Mouse (Mus musculus) cortical plate, adult 2 months (tissue): ENCODE data around the gene Spint1. TPM values are rescaled to one million over a fixed set of nuclear protein-coding genes. Genes with fewer than 3 reads are reported as not detected.

Source experiments
- H3K27ac ChIP-seq: fragments of 200-500 bp; 2 replicates; pipeline ENCODE4 v1.5.1; 2012; ENCODE audit warnings: low read length, control low read depth, inconsistent platforms; ENCODE audit not compliant: insufficient read depth
- H3K4me1 ChIP-seq: fragments of 200-500 bp; 2 replicates; pipeline ENCODE4 v1.6.1; 2011; ENCODE audit warnings: low read length; ENCODE audit not compliant: control insufficient read depth, insufficient read depth
- H3K4me3 ChIP-seq: fragments of 200-500 bp; 2 replicates; pipeline ENCODE4 v1.5.1; 2011; ENCODE audit warnings: mild to moderate bottlenecking, low read length, control low read depth; ENCODE audit not compliant: insufficient read depth
- CTCF ChIP-seq: fragments of 200-500 bp; IDR thresholded peaks from 2 replicates; pipeline ENCODE4 v1.5.1; 2011; ENCODE audit warnings: mild to moderate bottlenecking, control low read depth, low read length; ENCODE audit not compliant: insufficient read depth; ENCODE audit errors: extremely low read depth
- POLR2A ChIP-seq: fragments of 200-500 bp; IDR thresholded peaks from 2 replicates; pipeline ENCODE4 v1.6.1; 2011; ENCODE audit warnings: mild to moderate bottlenecking, low read length, control low read depth; ENCODE audit not compliant: insufficient read depth; ENCODE audit errors: extremely low read depth
- polyA plus RNA-seq: library from polyadenylated mRNA; depleted of rRNA; stranded (reverse); fragments of >200 nt; gene quantifications from 2 replicates; pipeline ENCODE4 v1.2.3, GENCODE M21; 2012

The Spint1 gene
- polyA plus RNA-seq, 1 experiment: 2.6 TPM

GRCm38 (mm10) chr2:119263813-119264212 lies 26.7 kb downstream of the Spint1 start:
- no peak overlapping the region for H3K4me3 ChIP-seq
- H3K27ac ChIP-seq: no peak overlapping the region
- H3K4me1 ChIP-seq: no peaks in the 10 kb centered on the region
- TF ChIP-seq CTCF (no peak), POLR2A (no peak)

GRCm38 (mm10) chr2:119270286-119270642 lies 33.1 kb downstream of the Spint1 start:
- H3K4me3 ChIP-seq: peak overlapping the region; percentile 33
- H3K4me1 ChIP-seq: no peaks in the 10 kb centered on the region
- H3K27ac ChIP-seq: no peak overlapping the region
- no peak for TF ChIP-seq CTCF
- TF ChIP-seq POLR2A: no peak

GRCm38 (mm10) chr2:119270643-119271331 lies 33.6 kb downstream of the Spint1 start, which contains the start of gene Rhov:
Gene Rhov (minus strand): TSS chr2:119271272.
- H3K27ac ChIP-seq: no peak within 1 kb of the TSS
- TF ChIP-seq POLR2A (peak; percentile 24; the same call in 1 of the 2 replicates), CTCF (no peak)

GRCm38 (mm10) chr2:119274126-119274525 lies 37.0 kb downstream of the Spint1 start:
- no peaks in the 10 kb centered on the region for H3K4me1 ChIP-seq
- TF ChIP-seq POLR2A (no peak), CTCF (no peak)

More at GRCm38 (mm10) chr2:119270643-119271331, 33.6 kb downstream of the Spint1 start, which contains the start of gene Rhov:
- Histone ChIP-seq H3K4me1 (no peaks in the 10 kb centered on the region), H3K4me3 (peak within 1 kb of the TSS; percentile 33)

GRCm38 (mm10) chr2:119276926-119277325 lies 39.8 kb downstream of the Spint1 start:
- Histone ChIP-seq H3K27ac (no peak overlapping the region), H3K4me3 (no peak overlapping the region), H3K4me1 (no peaks in the 10 kb centered on the region)
- TF ChIP-seq POLR2A: no peak
- TF ChIP-seq CTCF: no peak

More at GRCm38 (mm10) chr2:119274126-119274525, 37.0 kb downstream of the Spint1 start:
- H3K27ac ChIP-seq: no peak overlapping the region
- H3K4me3 ChIP-seq: no peak overlapping the region

GRCm38 (mm10) chr2:119277810-119278209 lies 40.6 kb downstream of the Spint1 start:
- H3K4me3 ChIP-seq: no peak overlapping the region
- TF ChIP-seq POLR2A (no peak), CTCF (no peak)
- H3K4me1 ChIP-seq: no peaks in the 10 kb centered on the region
- H3K27ac ChIP-seq: no peak overlapping the region

GRCm38 (mm10) chr2:119281899-119282565 lies 44.9 kb downstream of the Spint1 start:
- H3K27ac ChIP-seq: no peak overlapping the region
- H3K4me3 ChIP-seq: no peak overlapping the region
- TF ChIP-seq CTCF (no peak), POLR2A (no peak)
- H3K4me1 ChIP-seq: no peaks in the 10 kb centered on the region

GRCm38 (mm10) chr2:119287372-119287771 lies 50.2 kb downstream of the Spint1 start:
- peaks cover 3% of the 10 kb centered on the region; the same call in 1 of the 2 replicates for H3K4me1 ChIP-seq
- TF ChIP-seq POLR2A (no peak), CTCF (no peak)
- no peak overlapping the region for H3K4me3 ChIP-seq
- no peak overlapping the region for H3K27ac ChIP-seq

- no peak within 1 kb of the TSS for H3K27ac ChIP-seq
- TF ChIP-seq CTCF (peak; percentile 91), POLR2A (peak; percentile 66; the same call in 1 of the 2 replicates)
- peak within 1 kb of the TSS; percentile 66 for H3K4me3 ChIP-seq
- peaks cover 3% of the 10 kb centered on the region; the same call in 1 of the 2 replicates for H3K4me1 ChIP-seq
These were observed 51.2 kb downstream of the Spint1 start, which contains the start of gene Vps18 for GRCm38 (mm10) chr2:119288270-119288882. Gene Vps18 (plus strand): TSS chr2:119288740.
